Mouse (Mus musculus) adrenal gland, adult 2 months (tissue): ENCODE measurements around the gene Hrh1. TPM values are rescaled to one million over a fixed set of nuclear protein-coding genes. Genes with fewer than 3 reads are reported as not detected.
"Not testable (repeated sequence)": the region's sequence is repeated elsewhere in the genome, so short reads cannot be mapped to it uniquely, and the experiment has no call there.

ENCODE experiments used
- DNase-seq: peaks from one replicate; pipeline ENCODE4 v3.0.0; 2021
- polyA plus RNA-seq: library from polyadenylated mRNA; depleted of rRNA; stranded (reverse); fragments of >200 nt; gene quantifications from 2 replicates; pipeline ENCODE4 v1.2.3, GENCODE M21; 2012; rRNA removed
- total RNA-seq, 2 experiments: library from RNA; stranded (reverse); gene quantifications; 2 replicates each; pipeline ENCODE4 v1.2.3; 2021

Gene Hrh1
- total and polyA plus RNA-seq, 3 experiments, result 0.63 to 1.7 (median 1.2) TPM

- no peak for DNase-seq
Observed at GRCm38 (mm10) chr6:114461536-114461935, 63.8 kb downstream of the Hrh1 start.

- peak; percentile 10 for DNase-seq
Observed at GRCm38 (mm10) chr6:114462747-114463146, 65.0 kb downstream of the Hrh1 start.

- DNase-seq, result no peak
Observed at GRCm38 (mm10) chr6:114473541-114473940, 75.8 kb downstream of the Hrh1 start.

- DNase-seq, result no peak
Observed at GRCm38 (mm10) chr6:114474059-114474458, 76.3 kb downstream of the Hrh1 start.

GRCm38 (mm10) chr6:114474911-114475310 is 77.2 kb downstream of the Hrh1 start:
- DNase-seq, result no peak

- peak; percentile 16 for DNase-seq
Observed at GRCm38 (mm10) chr6:114478771-114479170, 81.0 kb downstream of the Hrh1 start.

GRCm38 (mm10) chr6:114479644-114480410 is 82.1 kb downstream of the Hrh1 start:
- DNase-seq, result no peak

- DNase-seq, result no peak
Observed at GRCm38 (mm10) chr6:114489371-114489770, 91.6 kb downstream of the Hrh1 start.

GRCm38 (mm10) chr6:114492588-114492987 is 94.9 kb downstream of the Hrh1 start:
- DNase-seq, result not testable (repeated sequence)

GRCm38 (mm10) chr6:114494987-114495386 is 97.3 kb downstream of the Hrh1 start:
- DNase-seq, result peak; percentile 29

- not testable (repeated sequence) for DNase-seq
Observed at GRCm38 (mm10) chr6:114514038-114514437, 116.3 kb downstream of the Hrh1 start.

GRCm38 (mm10) chr6:114528709-114529108 is 131.0 kb downstream of the Hrh1 start:
- DNase-seq, result not testable (repeated sequence)

Other genes with a start within 250 kb of the Hrh1 start
- gene Slc6a1, start 115.3 kb upstream of the Hrh1 start, total RNA-seq, result not detected
- gene Slc6a1, start 115.3 kb upstream of the Hrh1 start, polyA plus RNA-seq, result not detected in 2 replicates
- 10 to 100 TPM; 38.8 to 39.8 TPM for gene Atg7, start 245.2 kb downstream of the Hrh1 start, total RNA-seq
- gene Atg7, start 245.2 kb downstream of the Hrh1 start, polyA plus RNA-seq, result 20.1 and 23.2 TPM in 2 replicates